Mouse (Mus musculus): Measurements from ENCODE around the gene Wdr81. TPM values are rescaled to one million over a fixed set of nuclear protein-coding genes. Genes with fewer than 3 reads are reported as not detected.
"Not testable (repeated sequence)": the region's sequence is repeated elsewhere in the genome, so short reads cannot be mapped to it uniquely, and the experiment has no call there.

The Wdr81 gene
- polyA plus RNA-seq, 1 experiment from 2014 or later: 6.0 TPM

GRCm38 (mm10) chr11:75459751-75460102, 5.2 kb upstream of the Wdr81 start:
- peak overlapping the region; percentile 72 for H3K4me2 ChIP-seq
- H3K4me1 ChIP-seq: peaks cover 38% of the 10 kb centered on the region
- H3K9ac ChIP-seq: no peak overlapping the region
- WGBS: 24% methylated on average over 5 of the region's 5 CpGs
- H3K27me3 ChIP-seq (replicated peaks): no peaks in the 10 kb centered on the region
- ATAC-seq (ENCODE audit: insufficient read depth, low FRiP score, low read depth): no peak
- H3K36me3 ChIP-seq: no peaks in the 10 kb centered on the region
- peak overlapping the region; percentile 98 for H3K27ac ChIP-seq
- no peak overlapping the region for H3K4me3 ChIP-seq (replicated peaks)
- H3K9me3 ChIP-seq: no peaks in the 10 kb centered on the region

- no peak overlapping the region for H3K9ac ChIP-seq
- H3K27ac ChIP-seq: peak overlapping the region; percentile 98
- ATAC-seq (ENCODE audit: insufficient read depth, low FRiP score, low read depth): no peak
- H3K9me3 ChIP-seq: no peaks in the 10 kb centered on the region
- peaks cover 40% of the 10 kb centered on the region for H3K4me1 ChIP-seq
- H3K4me2 ChIP-seq: peak overlapping the region; percentile 72
- H3K4me3 ChIP-seq (replicated peaks): no peak overlapping the region
- WGBS: 61% methylated on average over 5 of the region's 5 CpGs
- no peaks in the 10 kb centered on the region for H3K27me3 ChIP-seq (replicated peaks)
- no peaks in the 10 kb centered on the region for H3K36me3 ChIP-seq
Observed at GRCm38 (mm10) chr11:75459141-75459711, 4.7 kb upstream of the Wdr81 start.

GRCm38 (mm10) chr11:75458628-75459041, 4.1 kb upstream of the Wdr81 start:
- Histone ChIP-seq H3K36me3 (no peaks in the 10 kb centered on the region), H3K4me2 (no peak overlapping the region), H3K9ac (no peak overlapping the region), H3K4me1 (peaks cover 44% of the 10 kb centered on the region), H3K4me3 (replicated peaks) (no peak overlapping the region), H3K27ac (peak overlapping the region; percentile 98), H3K9me3 (no peaks in the 10 kb centered on the region), H3K27me3 (replicated peaks) (no peaks in the 10 kb centered on the region)
- 78% methylated on average over 8 of the region's 8 CpGs for WGBS
- no peak for ATAC-seq (ENCODE audit: insufficient read depth, low FRiP score, low read depth)

- no peak overlapping the region for H3K4me3 ChIP-seq (replicated peaks)
- H3K4me1 ChIP-seq: peaks cover 42% of the 10 kb centered on the region
- H3K27ac ChIP-seq: peak overlapping the region; percentile 7; the same call in 1 of the 2 replicates
- H3K36me3 ChIP-seq: no peaks in the 10 kb centered on the region
- 10% methylated on average over 3 of the region's 3 CpGs for WGBS
- no peak for ATAC-seq (ENCODE audit: insufficient read depth, low FRiP score, low read depth)
- H3K9me3 ChIP-seq: no peaks in the 10 kb centered on the region
- no peak overlapping the region for H3K4me2 ChIP-seq
- H3K27me3 ChIP-seq (replicated peaks): no peaks in the 10 kb centered on the region
- H3K9ac ChIP-seq: no peak overlapping the region
Observed at GRCm38 (mm10) chr11:75458169-75458568, 3.7 kb upstream of the Wdr81 start.

- WGBS: 80% methylated on average over 7 of the region's 7 CpGs
- no peak for ATAC-seq (ENCODE audit: insufficient read depth, low FRiP score, low read depth)
- Histone ChIP-seq H3K36me3 (no peaks in the 10 kb centered on the region), H3K4me3 (replicated peaks) (no peak overlapping the region), H3K9me3 (no peaks in the 10 kb centered on the region), H3K4me1 (peaks cover 29% of the 10 kb centered on the region), H3K27me3 (replicated peaks) (no peaks in the 10 kb centered on the region), H3K27ac (no peak overlapping the region), H3K9ac (no peak overlapping the region), H3K4me2 (no peak overlapping the region)
Observed at GRCm38 (mm10) chr11:75456440-75456871, 1.9 kb upstream of the Wdr81 start.

GRCm38 (mm10) chr11:75455971-75456370, 1.5 kb upstream of the Wdr81 start:
- H3K4me3 ChIP-seq (replicated peaks); H3K27ac ChIP-seq; H3K27me3 ChIP-seq (replicated peaks); H3K4me2 ChIP-seq; ATAC-seq (ENCODE audit: insufficient read depth, low FRiP score, low read depth); H3K9me3 ChIP-seq; H3K36me3 ChIP-seq; H3K9ac ChIP-seq: not testable (repeated sequence)
- peaks cover 29% of the 10 kb centered on the region for H3K4me1 ChIP-seq
- 86% methylated on average over 2 of the region's 2 CpGs for WGBS

GRCm38 (mm10) chr11:75455041-75455736, 672 bp upstream of the Wdr81 start:
- Histone ChIP-seq H3K36me3 (no peaks in the 10 kb centered on the region), H3K4me1 (peaks cover 28% of the 10 kb centered on the region), H3K9me3 (no peaks in the 10 kb centered on the region), H3K27me3 (replicated peaks) (no peaks in the 10 kb centered on the region), H3K4me3 (replicated peaks) (peak overlapping the region; percentile 62), H3K27ac (peak overlapping the region; percentile 61), H3K4me2 (peak overlapping the region; percentile 98), H3K9ac (peak overlapping the region; percentile 22; the same call in 1 of the 2 replicates)
- no peak for ATAC-seq (ENCODE audit: insufficient read depth, low FRiP score, low read depth)
- WGBS: 70% methylated on average over 10 of the region's 10 CpGs

- no peak overlapping the region for H3K9ac ChIP-seq
- no peaks in the 10 kb centered on the region for H3K9me3 ChIP-seq
- H3K4me3 ChIP-seq (replicated peaks): no peak overlapping the region
- H3K36me3 ChIP-seq: peaks cover 10% of the 10 kb centered on the region
- no peak overlapping the region for H3K27ac ChIP-seq
- 89% methylated on average over 31 of the region's 31 CpGs for WGBS
- peaks cover 17% of the 10 kb centered on the region for H3K4me1 ChIP-seq
- peak overlapping the region; percentile 98; the same call in 1 of the 2 replicates for H3K4me2 ChIP-seq
- H3K27me3 ChIP-seq (replicated peaks): no peaks in the 10 kb centered on the region
- no peak for ATAC-seq (ENCODE audit: insufficient read depth, low FRiP score, low read depth)
Observed at GRCm38 (mm10) chr11:75452812-75453557, 1.5 kb downstream of the Wdr81 start.

GRCm38 (mm10) chr11:75452081-75452480, 2.4 kb downstream of the Wdr81 start:
- no peak overlapping the region for H3K4me2 ChIP-seq
- H3K27ac ChIP-seq: no peak overlapping the region
- H3K27me3 ChIP-seq (replicated peaks): no peaks in the 10 kb centered on the region
- no peak overlapping the region for H3K9ac ChIP-seq
- WGBS: 91% methylated on average over 8 of the region's 8 CpGs
- ATAC-seq (ENCODE audit: insufficient read depth, low FRiP score, low read depth): no peak
- H3K4me3 ChIP-seq (replicated peaks): no peak overlapping the region
- no peaks in the 10 kb centered on the region for H3K9me3 ChIP-seq
- H3K4me1 ChIP-seq: peaks cover 16% of the 10 kb centered on the region
- H3K36me3 ChIP-seq: peaks cover 10% of the 10 kb centered on the region

- WGBS: 84% methylated on average over 15 of the region's 15 CpGs
- Histone ChIP-seq H3K9me3 (no peaks in the 10 kb centered on the region), H3K27me3 (replicated peaks) (no peaks in the 10 kb centered on the region), H3K36me3 (peaks cover 10% of the 10 kb centered on the region), H3K4me1 (peaks cover 16% of the 10 kb centered on the region), H3K27ac (no peak overlapping the region), H3K4me3 (replicated peaks) (no peak overlapping the region), H3K9ac (no peak overlapping the region), H3K4me2 (no peak overlapping the region)
- ATAC-seq (ENCODE audit: insufficient read depth, low FRiP score, low read depth): no peak
Observed at GRCm38 (mm10) chr11:75450936-75451335, 3.6 kb downstream of the Wdr81 start.

- H3K9me3 ChIP-seq: no peaks in the 10 kb centered on the region
- WGBS: 82% methylated on average over 8 of the region's 8 CpGs
- H3K4me3 ChIP-seq (replicated peaks): no peak overlapping the region
- H3K4me1 ChIP-seq: peaks cover 16% of the 10 kb centered on the region
- no peak overlapping the region for H3K27ac ChIP-seq
- peaks cover 10% of the 10 kb centered on the region for H3K36me3 ChIP-seq
- ATAC-seq (ENCODE audit: insufficient read depth, low FRiP score, low read depth): peak; percentile 16; the same call in 1 of the 2 replicates
- H3K27me3 ChIP-seq (replicated peaks): no peaks in the 10 kb centered on the region
- no peak overlapping the region for H3K9ac ChIP-seq
- no peak overlapping the region for H3K4me2 ChIP-seq
Observed at GRCm38 (mm10) chr11:75450304-75450908, 4.1 kb downstream of the Wdr81 start.

- WGBS: 72% methylated on average over 7 of the region's 7 CpGs
- peak; percentile 16; the same call in 1 of the 2 replicates for ATAC-seq (ENCODE audit: insufficient read depth, low FRiP score, low read depth)
- no peak overlapping the region for H3K9ac ChIP-seq
- peaks cover 11% of the 10 kb centered on the region for H3K36me3 ChIP-seq
- H3K4me3 ChIP-seq (replicated peaks): no peak overlapping the region
- H3K27me3 ChIP-seq (replicated peaks): no peaks in the 10 kb centered on the region
- no peaks in the 10 kb centered on the region for H3K9me3 ChIP-seq
- no peak overlapping the region for H3K4me2 ChIP-seq
- peaks cover 9% of the 10 kb centered on the region for H3K4me1 ChIP-seq
- H3K27ac ChIP-seq: no peak overlapping the region
Observed at GRCm38 (mm10) chr11:75449695-75450094, 4.8 kb downstream of the Wdr81 start.
